Mouse (Mus musculus) stomach, postnatal 0 days (tissue): ENCODE data around the gene Syk.

Source experiments
- CTCF ChIP-seq: IDR thresholded peaks from 2 replicates; pipeline ENCODE4 v1.5.1; 2016; ENCODE audit warnings: antibody characterized with exemption, low read depth, mild to moderate bottlenecking, moderate library complexity
- EP300 ChIP-seq: optimal IDR thresholded peaks from 2 replicates; pipeline ENCODE3; 2016; ENCODE audit warnings: antibody characterized with exemption

GRCm38 (mm10) chr13:52557421-52557820, 25.6 kb upstream of the Syk start:
- TF ChIP-seq EP300 (no peak), CTCF (no peak)
